Mouse (Mus musculus) activated CD4-positive, CD25-positive, alpha-beta regulatory T cell (primary cell): Measurements from ENCODE around the gene Taf7l. TPM values are rescaled to one million over a fixed set of nuclear protein-coding genes. Genes with fewer than 3 reads are reported as not detected.

ENCODE experiments used
- polyA plus RNA-seq, 2 experiments: library from polyadenylated mRNA; unstranded; fragments of 100-300 nt; shearing (Covaris generic); gene quantifications; one replicate each; pipeline ENCODE4 v1.2.1; 2017

Gene Taf7l
- polyA plus RNA-seq, result under 1 TPM; 0.33 to 0.38 TPM

GRCm38 (mm10) chrX:134476290-134476689 is at the start of gene Taf7l:
Gene Taf7l (minus strand): TSS chrX:134476490.

Other genes starting within 250 kb of the Taf7l start
- gene Trmt2b, start 199.5 kb downstream of the Taf7l start, polyA plus RNA-seq, result 10 to 100 TPM; 24.6 to 29.8 TPM
- under 1 TPM; 0.13 to 0.21 TPM for gene Tmem35a, start 181.3 kb downstream of the Taf7l start, polyA plus RNA-seq
- gene Cenpi, start 168.4 kb downstream of the Taf7l start, polyA plus RNA-seq, result 1 to 10 TPM; 2.3 to 4.1 TPM
- gene Drp2, start 71.9 kb downstream of the Taf7l start, polyA plus RNA-seq, result not detected
- 10 to 100 TPM; 29.0 to 54.2 TPM for gene Timm8a1, start 65.4 kb upstream of the Taf7l start, polyA plus RNA-seq
- gene Btk, start 107.1 kb upstream of the Taf7l start, polyA plus RNA-seq, result 1 to 10 TPM in 1 of 2 experiments, under 1 TPM in 1; 0.37 to 1.1 TPM
- gene Rpl36a, start 109.2 kb upstream of the Taf7l start, polyA plus RNA-seq, result 100 to 1,000 TPM; 187 to 344 TPM
- 1 to 10 TPM; 4.5 to 5.2 TPM for gene Gla, start 124.6 kb upstream of the Taf7l start, polyA plus RNA-seq
- gene Hnrnph2, start 124.7 kb upstream of the Taf7l start, polyA plus RNA-seq, result 100 to 1,000 TPM; 104 to 106 TPM
- gene Armcx4, start 210.0 kb upstream of the Taf7l start, polyA plus RNA-seq, result under 1 TPM; 0.45 to 0.64 TPM
- gene Armcx1, start 241.5 kb upstream of the Taf7l start, polyA plus RNA-seq, result 1 to 10 TPM; 1.3 to 4.4 TPM